Comparison of ENCODE assay signal across 8 mouse cellular contexts in genomic region chr7:131554341-131555180, GRCm38 (mm10). TPM values are rescaled to one million over a fixed set of nuclear protein-coding genes. Genes with fewer than 3 reads are reported as not detected.
A peak's percentile ranks its signal among the peaks of the same experiment; 100 is the strongest.
DNase-seq lines count a peak whose midpoint lies in the region; ATAC-seq and TF ChIP-seq lines count a peak whose summit lies in the region.

No protein-coding gene starts in this region.

- no peak overlapping the region for H3K9ac ChIP-seq in kidney, embryonic 15.5 days
- H3K9ac ChIP-seq in hindbrain, embryonic 13.5 days = peak overlapping the region; percentile 57
- peak overlapping the region; percentile 29; the same call in 1 of the 2 replicates for H3K9ac ChIP-seq in midbrain, embryonic 12.5 days (replicated peaks)

- no peak for DNase-seq in kidney, adult 2 months
- DNase-seq in left cerebral cortex, adult 8-10 months (ENCODE audit: low spot score in 2 of 2) = no peak
- no peak for DNase-seq in cerebellum, adult 9-11 months
- no peak for DNase-seq in layer of hippocampus, postnatal 25 days (ENCODE audit: extremely low spot score in 1 of 2, low spot score in 1 of 2)

- TF ChIP-seq POLR2A in kidney, adult 2 months (IDR thresholded peaks at IDR 0.05; ENCODE audit: low read depth, low read length) = no peak
- no peak for TF ChIP-seq POLR2A in bone marrow, adult 2 months (IDR thresholded peaks at IDR 0.05; ENCODE audit: borderline replicate concordance, control insufficient read depth, low read depth, low read length)

- peak overlapping the region; percentile 55 for H3K4me2 ChIP-seq in kidney, embryonic 15.5 days
- H3K4me2 ChIP-seq in hindbrain, embryonic 13.5 days = peak overlapping the region; percentile 46
- peak overlapping the region; percentile 67 for H3K4me2 ChIP-seq in midbrain, embryonic 12.5 days (replicated peaks)

- 0 out of 2 replicates have a peak, but pooled peaks have one; percentile 30 for ATAC-seq in kidney, embryonic 15.5 days (replicated peaks; ENCODE audit: low FRiP score)
- ATAC-seq in hindbrain, embryonic 13.5 days (ENCODE audit: low FRiP score) = no peak
- ATAC-seq in midbrain, embryonic 12.5 days (ENCODE audit: low FRiP score, low read depth) = peak; percentile 48; the same call in 1 of the 2 replicates

- no peak overlapping the region for H3K27ac ChIP-seq in kidney, embryonic 15.5 days
- no peak overlapping the region for H3K27ac ChIP-seq in kidney, adult 2 months (ENCODE audit: insufficient read depth, low read depth, low read length)
- no peak overlapping the region for H3K27ac ChIP-seq in bone marrow, adult 2 months (ENCODE audit: control insufficient read depth, insufficient read depth, low read depth, low read length, poor library complexity)
- H3K27ac ChIP-seq in hindbrain, embryonic 13.5 days = peak overlapping the region; percentile 61; the same call in 1 of the 2 replicates
- no peak overlapping the region for H3K27ac ChIP-seq in midbrain, embryonic 12.5 days (replicated peaks)

- peak overlapping the region; percentile 33 for H3K4me3 ChIP-seq in kidney, embryonic 15.5 days (replicated peaks)
- H3K4me3 ChIP-seq in kidney, adult 2 months (ENCODE audit: insufficient read depth, low read depth, low read length) = no peak overlapping the region
- H3K4me3 ChIP-seq in bone marrow, adult 2 months (replicated peaks; ENCODE audit: control insufficient read depth, low read depth, low read length) = peak overlapping the region; percentile 13
- H3K4me3 ChIP-seq in hindbrain, embryonic 13.5 days = peak overlapping the region; percentile 32
- H3K4me3 ChIP-seq in midbrain, embryonic 12.5 days = peak overlapping the region; percentile 42

- no peaks in the 10 kb centered on the region for H3K36me3 ChIP-seq in kidney, embryonic 15.5 days
- no peaks in the 10 kb centered on the region for H3K36me3 ChIP-seq in kidney, adult 2 months (ENCODE audit: control insufficient read depth, insufficient read depth, low read length)
- no peaks in the 10 kb centered on the region for H3K36me3 ChIP-seq in hindbrain, embryonic 13.5 days
- H3K36me3 ChIP-seq in midbrain, embryonic 12.5 days = no peaks in the 10 kb centered on the region

- TF ChIP-seq CTCF in kidney, adult 2 months (conservative IDR thresholded peaks at IDR 0.05; ENCODE audit: insufficient read depth, insufficient read length, low read depth, low read length) = no peak
- TF ChIP-seq CTCF in bone marrow, adult 2 months (IDR thresholded peaks at IDR 0.05; ENCODE audit: control insufficient read depth, insufficient read depth, low read length) = no peak

- 1% methylated on average over 45 of the region's 45 CpGs for WGBS in kidney, embryonic 15.5 days
- WGBS in kidney, adult 2 months = 3% methylated on average over 45 of the region's 45 CpGs
- WGBS in bone marrow, adult 2 months = 2% methylated on average over 45 of the region's 45 CpGs
- WGBS in hindbrain, embryonic 13.5 days = under 1% methylated on average over 45 of the region's 45 CpGs
- under 1% methylated on average over 45 of the region's 45 CpGs for WGBS in midbrain, embryonic 12.5 days

- no peaks in the 10 kb centered on the region for H3K9me3 ChIP-seq in kidney, embryonic 15.5 days (replicated peaks)
- H3K9me3 ChIP-seq in hindbrain, embryonic 13.5 days = no peaks in the 10 kb centered on the region
- no peaks in the 10 kb centered on the region for H3K9me3 ChIP-seq in midbrain, embryonic 12.5 days

- peaks cover 31% of the 10 kb centered on the region for H3K4me1 ChIP-seq in kidney, embryonic 15.5 days
- H3K4me1 ChIP-seq in kidney, adult 2 months (ENCODE audit: control insufficient read depth, insufficient read depth, low read length) = no peaks in the 10 kb centered on the region
- H3K4me1 ChIP-seq in bone marrow, adult 2 months (ENCODE audit: control insufficient read depth, insufficient read depth, low read length) = no peaks in the 10 kb centered on the region
- H3K4me1 ChIP-seq in hindbrain, embryonic 13.5 days (replicated peaks) = peaks cover 32% of the 10 kb centered on the region
- H3K4me1 ChIP-seq in midbrain, embryonic 12.5 days = peaks cover 20% of the 10 kb centered on the region

- H3K27me3 ChIP-seq in kidney, embryonic 15.5 days = peaks cover 100% of the 10 kb centered on the region
- peaks cover 13% of the 10 kb centered on the region for H3K27me3 ChIP-seq in kidney, adult 2 months (replicated peaks; ENCODE audit: control insufficient read depth, insufficient read depth, low read length)
- H3K27me3 ChIP-seq in hindbrain, embryonic 13.5 days = peaks cover 98% of the 10 kb centered on the region
- peaks cover 96% of the 10 kb centered on the region for H3K27me3 ChIP-seq in midbrain, embryonic 12.5 days

RNA-seq across cellular contexts. Expression of gene Bub3, which starts 5.5 kb away (rescaled TPM):
- polyA plus RNA-seq in kidney, embryonic 15.5 days (2015; fragmentation: Nextera tagmentation; extraction: Ambion mirVana) = 222 and 231 TPM in 2 replicates
- polyA plus RNA-seq in kidney, adult 2 months (2012; rRNA removed) = 50.4 and 51.2 TPM in 2 replicates
- 65.9 and 83.1 TPM in 2 replicates for polyA plus RNA-seq in bone marrow, adult 2 months (2011; ENCODE audit: insufficient read depth, insufficient read length, low replicate concordance, missing spikeins)
- 178 and 200 TPM in 2 replicates for polyA plus RNA-seq in hindbrain, embryonic 13.5 days (2015; fragmentation: Nextera tagmentation; extraction: Ambion mirVana)
- 229 and 246 TPM in 2 replicates for polyA plus RNA-seq in midbrain, embryonic 12.5 days (2016; fragmentation: Nextera tagmentation; extraction: Ambion mirVana)
- 10 to 100 TPM; 65.1 to 69.2 (median 65.9) TPM for total RNA-seq in left cerebral cortex, adult 8-10 months (2022)
- 10 to 100 TPM; 56.3 to 57.6 TPM for total RNA-seq in layer of hippocampus, postnatal 25 days (2021)

RNA-seq across cellular contexts. Expression of gene Hmx2, which starts 6.0 kb away (rescaled TPM):
- polyA plus RNA-seq in kidney, embryonic 15.5 days (2015; fragmentation: Nextera tagmentation; extraction: Ambion mirVana) = 0.22 TPM in 1 of 2 replicates, not detected in the other
- 8.6 and 8.8 TPM in 2 replicates for polyA plus RNA-seq in kidney, adult 2 months (2012; rRNA removed)
- not detected in 2 replicates for polyA plus RNA-seq in bone marrow, adult 2 months (2011; ENCODE audit: insufficient read depth, insufficient read length, low replicate concordance, missing spikeins)
- 2.4 and 3.3 TPM in 2 replicates for polyA plus RNA-seq in hindbrain, embryonic 13.5 days (2015; fragmentation: Nextera tagmentation; extraction: Ambion mirVana)
- polyA plus RNA-seq in midbrain, embryonic 12.5 days (2016; fragmentation: Nextera tagmentation; extraction: Ambion mirVana) = 0.34 and 0.56 TPM in 2 replicates
- total RNA-seq in left cerebral cortex, adult 8-10 months (2022) = not detected
- total RNA-seq in layer of hippocampus, postnatal 25 days (2021) = not detected

RNA-seq across cellular contexts. Expression of gene Hmx3, which starts 11.9 kb away (rescaled TPM):
- not detected in 2 replicates for polyA plus RNA-seq in kidney, embryonic 15.5 days (2015; fragmentation: Nextera tagmentation; extraction: Ambion mirVana)
- 0.23 and 0.29 TPM in 2 replicates for polyA plus RNA-seq in kidney, adult 2 months (2012; rRNA removed)
- polyA plus RNA-seq in bone marrow, adult 2 months (2011; ENCODE audit: insufficient read depth, insufficient read length, low replicate concordance, missing spikeins) = not detected in 2 replicates
- polyA plus RNA-seq in hindbrain, embryonic 13.5 days (2015; fragmentation: Nextera tagmentation; extraction: Ambion mirVana) = 1.3 and 1.6 TPM in 2 replicates
- polyA plus RNA-seq in midbrain, embryonic 12.5 days (2016; fragmentation: Nextera tagmentation; extraction: Ambion mirVana) = 0.11 and 0.16 TPM in 2 replicates
- not detected for total RNA-seq in left cerebral cortex, adult 8-10 months (2022)
- not detected for total RNA-seq in layer of hippocampus, postnatal 25 days (2021)
